Mouse (Mus musculus) lung, postnatal 10 days (tissue): ENCODE results near the gene Pglyrp3.
A peak's percentile ranks its signal among the peaks of the same experiment; 100 is the strongest.
"Not testable (repeated sequence)": the region's sequence is repeated elsewhere in the genome, so short reads cannot be mapped to it uniquely, and the experiment has no call there.

Source experiments
- DNase-seq: peaks from one replicate; pipeline ENCODE4 v3.0.0; 2021

Pglyrp3 gene

GRCm38 (mm10) chr3:92014283-92014682, at the start of gene Pglyrp3:
Gene Pglyrp3, plus strand, starts transcription at chr3:92014583.
- no peak for DNase-seq

GRCm38 (mm10) chr3:92011001-92011400, 3.4 kb upstream of the Pglyrp3 start:
- no peak for DNase-seq

DNA sequence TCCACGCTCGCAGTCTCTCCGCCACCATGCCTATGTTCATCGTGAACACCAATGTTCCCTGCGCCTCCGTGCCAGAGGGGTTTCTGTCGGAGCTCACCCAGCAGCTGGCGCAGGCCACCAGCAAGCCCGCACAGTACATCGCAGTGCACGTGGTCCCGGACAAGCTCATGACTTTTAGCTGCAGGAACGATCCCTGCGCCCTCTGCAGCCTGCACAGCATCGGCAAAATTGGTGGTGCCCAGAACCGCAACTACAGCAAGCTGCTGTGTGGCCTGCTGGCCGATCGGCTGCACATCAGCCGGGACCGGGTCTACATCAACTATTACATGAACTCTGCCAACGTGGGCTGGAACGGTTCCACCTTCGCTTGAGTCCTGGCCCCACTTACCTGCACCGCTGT, 10.2 kb downstream of the Pglyrp3 start:
- DNase-seq = not testable (repeated sequence)

DNA sequence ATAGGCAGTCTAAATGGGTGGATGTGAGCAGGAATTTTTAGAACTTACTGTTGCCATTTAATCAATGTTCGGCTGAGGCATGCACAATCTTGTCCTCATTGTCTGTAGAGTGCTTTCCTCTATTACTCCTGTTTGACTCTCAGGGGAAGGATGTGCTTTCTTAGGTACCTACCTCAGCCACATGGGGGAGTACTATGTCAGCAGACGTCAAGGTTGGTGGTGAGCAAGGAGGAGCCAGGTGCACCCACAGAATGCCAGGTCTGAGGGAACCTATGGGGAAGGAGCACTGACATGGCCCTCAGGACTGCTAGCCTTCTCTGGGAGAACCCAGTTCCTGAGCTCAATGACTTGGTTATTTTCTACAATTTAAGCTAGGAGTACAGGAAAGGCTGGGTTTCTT, 18.8 kb downstream of the Pglyrp3 start:
- no peak for DNase-seq

DNA sequence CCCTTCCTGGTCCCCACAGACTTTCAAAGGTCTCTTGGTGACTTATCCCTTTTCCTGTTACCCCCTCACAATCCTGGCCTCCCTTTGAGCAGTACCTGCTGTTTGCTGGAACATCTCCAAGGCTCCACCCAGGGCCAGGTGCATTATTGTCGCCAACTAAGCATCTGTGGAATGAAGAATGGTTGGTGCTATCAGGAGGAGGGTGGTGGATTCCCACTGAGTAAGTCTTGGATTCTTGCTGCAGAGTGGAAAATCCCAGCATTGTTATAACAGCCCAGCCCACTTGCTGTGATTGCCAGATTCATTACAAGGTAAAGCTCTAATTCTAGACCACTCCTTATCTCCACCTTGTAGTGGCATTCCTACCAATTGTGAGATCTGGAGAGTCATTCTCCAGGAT, 19.5 kb downstream of the Pglyrp3 start:
- no peak for DNase-seq

GRCm38 (mm10) chr3:92050382-92051054, 36.1 kb downstream of the Pglyrp3 start:
- peak; percentile 6 for DNase-seq

GRCm38 (mm10) chr3:92080462-92081284, 66.3 kb downstream of the Pglyrp3 start:
- peak; percentile 72 for DNase-seq
